Mouse (Mus musculus): ENCODE measurements around the gene Fbxo36. TPM values are rescaled to one million over a fixed set of nuclear protein-coding genes. Genes with fewer than 3 reads are reported as not detected.

Gene Fbxo36
- total and polyA plus RNA-seq, 3 experiments = 8.9 to 16.7 (median 13.9) TPM

DNA sequence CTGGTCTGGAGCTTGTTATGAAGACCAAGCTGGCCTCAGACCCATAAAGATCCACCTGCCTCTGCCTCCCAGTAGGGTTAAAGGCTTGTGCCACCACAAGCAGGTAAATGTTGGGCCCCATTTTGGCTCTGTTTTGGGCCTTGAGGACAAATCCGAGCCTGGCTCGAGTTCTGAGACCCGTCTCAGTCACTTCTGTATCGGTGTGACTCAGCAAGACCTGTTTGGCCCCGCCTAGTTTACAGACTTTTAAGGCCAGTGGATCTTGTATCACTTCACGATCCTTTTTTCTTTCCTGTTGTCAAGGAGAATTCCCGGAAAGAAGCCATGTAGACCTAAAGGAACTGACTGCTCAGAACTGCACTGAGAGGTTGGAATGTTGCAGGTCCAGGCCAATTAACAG is 50.9 kb downstream of the Fbxo36 start:
- DNase-seq = no peak

DNA sequence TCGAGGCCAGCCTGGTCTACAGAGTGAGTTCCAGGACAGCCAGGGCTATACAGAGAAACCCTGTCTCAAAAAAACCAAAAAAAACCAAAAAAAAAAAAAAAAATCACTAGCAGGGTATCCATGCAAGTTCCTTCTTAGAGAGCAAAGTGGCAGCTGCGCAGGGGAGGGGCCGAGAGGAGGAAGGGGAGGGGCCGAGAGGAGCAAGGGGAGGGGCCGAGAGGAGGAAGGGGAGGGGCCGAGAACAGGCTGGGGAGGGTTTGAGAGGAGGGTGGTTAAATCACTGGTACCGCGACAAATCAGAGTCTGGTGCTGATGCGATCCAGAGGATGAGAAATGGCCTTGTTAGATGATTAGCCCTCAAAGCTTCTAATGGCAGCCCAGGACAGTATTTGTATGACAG is 52.1 kb downstream of the Fbxo36 start:
- no peak for DNase-seq

DNA sequence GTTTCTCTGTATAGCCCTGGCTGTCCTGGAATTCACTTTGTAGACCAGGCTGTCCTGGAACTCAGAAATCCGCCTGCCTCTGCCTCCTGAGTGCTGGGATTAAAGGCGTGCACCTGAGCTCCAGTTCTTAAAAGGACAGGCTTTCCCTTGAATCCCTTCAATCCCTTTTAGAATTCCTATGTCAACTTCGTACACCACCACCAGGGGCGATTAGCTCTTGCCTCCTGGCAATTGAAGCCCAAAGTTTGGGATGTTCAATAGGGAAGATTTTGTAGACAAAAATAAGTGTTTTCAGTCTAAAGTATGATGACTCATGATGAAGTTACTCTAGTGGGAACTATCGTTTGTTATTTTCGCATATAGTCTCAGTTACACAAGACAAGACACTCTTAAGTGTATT is 57.7 kb downstream of the Fbxo36 start:
- no peak for DNase-seq

DNA sequence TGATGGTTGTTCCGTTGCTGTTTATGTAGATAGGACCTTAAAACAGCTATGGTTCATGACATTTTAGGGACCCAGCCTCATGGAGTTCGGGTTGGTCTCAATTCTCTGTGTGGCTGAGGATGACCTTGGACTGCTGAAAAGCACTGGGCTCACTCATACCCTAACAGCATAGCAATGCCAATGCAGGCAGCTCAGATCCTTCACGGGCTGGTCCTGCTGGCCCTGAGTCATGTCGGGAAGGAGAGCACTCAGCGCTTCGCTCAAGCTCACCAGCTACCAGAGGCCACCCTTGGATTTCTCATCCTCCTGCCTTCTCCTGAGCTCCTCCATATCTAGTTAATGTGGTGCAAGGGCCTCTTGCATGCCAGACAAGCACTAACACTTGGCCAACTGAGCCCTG is 59.5 kb downstream of the Fbxo36 start:
- DNase-seq = peak; percentile 48

DNA sequence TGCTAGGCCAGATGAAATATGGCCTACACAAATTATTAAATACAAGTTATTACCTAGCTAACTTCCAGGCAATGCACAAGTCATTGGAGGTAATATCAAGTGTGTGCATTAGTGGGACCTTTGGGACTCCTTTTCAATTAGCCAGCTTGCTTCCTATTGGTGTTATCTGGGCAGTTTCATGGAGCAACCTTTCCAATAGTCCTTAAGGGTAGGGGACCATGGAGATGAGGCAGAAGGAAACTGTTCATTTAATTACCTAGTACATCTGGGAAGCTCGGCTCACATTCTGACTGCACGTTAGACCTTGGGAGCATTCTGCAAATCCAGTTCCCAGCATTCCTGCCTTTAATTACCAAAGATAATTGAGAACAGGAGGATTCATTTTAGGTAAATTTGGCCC is 64.8 kb downstream of the Fbxo36 start:
- no peak for DNase-seq

DNA sequence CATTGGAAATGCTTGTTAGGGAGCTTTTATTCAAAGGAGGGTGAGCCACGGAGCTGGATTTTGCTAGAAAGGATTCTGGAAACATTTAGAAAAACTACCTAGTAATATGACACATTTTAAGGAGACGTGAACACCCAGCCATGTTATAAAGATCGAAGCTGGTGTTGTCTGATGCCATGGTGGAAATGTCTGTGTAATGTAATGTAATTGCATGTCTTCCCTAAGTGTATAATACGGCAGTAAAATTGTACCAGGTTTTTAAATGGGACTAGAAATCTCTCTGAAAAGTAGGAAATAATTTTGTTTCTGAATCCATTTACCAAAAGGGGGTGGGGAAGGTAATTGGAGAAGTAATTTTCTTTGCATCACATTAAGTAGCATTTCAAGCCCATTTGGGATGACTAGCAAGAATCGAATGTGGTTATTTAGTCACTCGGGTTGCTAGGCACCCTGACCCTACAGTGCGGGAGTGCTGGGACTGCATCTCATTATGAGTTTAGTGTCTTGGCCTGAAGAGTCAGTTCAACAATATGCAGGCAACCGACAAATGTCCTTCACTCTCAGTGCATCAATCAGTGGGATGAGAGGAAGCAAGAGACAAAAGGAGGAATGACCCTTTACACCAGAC is 70.7 kb downstream of the Fbxo36 start:
- DNase-seq = no peak

DNA sequence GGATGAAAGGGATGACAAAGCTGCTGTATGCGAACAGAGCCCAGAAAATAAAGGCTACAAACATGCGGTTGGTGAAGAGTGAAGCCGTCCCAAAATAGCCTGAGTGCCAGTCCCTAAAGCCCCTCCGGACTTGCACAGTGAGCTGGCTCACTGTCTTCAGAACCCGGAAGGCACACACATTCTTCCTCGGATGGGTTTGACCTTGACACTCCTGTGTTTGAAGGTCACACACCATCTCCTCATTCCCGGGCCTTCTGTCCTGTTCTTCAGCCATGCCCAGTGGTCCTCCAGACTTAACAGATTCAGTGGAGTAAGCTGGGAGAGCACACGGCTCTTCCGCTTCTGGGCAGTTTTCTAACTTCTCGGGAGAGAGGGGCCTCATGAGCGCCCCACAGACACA is 72.9 kb downstream of the Fbxo36 start:
- DNase-seq = no peak

DNA sequence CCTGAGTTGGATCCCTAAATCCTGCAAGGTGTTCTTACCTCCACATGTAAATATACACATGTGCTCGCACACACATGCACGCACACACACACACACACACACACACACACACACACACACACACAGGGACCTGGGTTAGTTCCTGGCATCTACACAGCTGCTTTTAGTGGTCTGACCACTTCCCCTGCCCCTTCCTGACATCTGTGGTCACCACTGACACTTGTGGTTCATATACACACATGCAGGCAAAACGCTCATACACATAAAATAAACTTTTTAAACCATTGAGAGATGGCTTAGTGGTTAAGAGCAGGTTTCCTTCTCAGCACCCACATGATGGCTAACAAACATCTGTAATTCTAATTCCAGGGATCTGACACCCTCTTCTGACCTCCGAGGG is 75.4 kb downstream of the Fbxo36 start:
- DNase-seq = no peak

DNA sequence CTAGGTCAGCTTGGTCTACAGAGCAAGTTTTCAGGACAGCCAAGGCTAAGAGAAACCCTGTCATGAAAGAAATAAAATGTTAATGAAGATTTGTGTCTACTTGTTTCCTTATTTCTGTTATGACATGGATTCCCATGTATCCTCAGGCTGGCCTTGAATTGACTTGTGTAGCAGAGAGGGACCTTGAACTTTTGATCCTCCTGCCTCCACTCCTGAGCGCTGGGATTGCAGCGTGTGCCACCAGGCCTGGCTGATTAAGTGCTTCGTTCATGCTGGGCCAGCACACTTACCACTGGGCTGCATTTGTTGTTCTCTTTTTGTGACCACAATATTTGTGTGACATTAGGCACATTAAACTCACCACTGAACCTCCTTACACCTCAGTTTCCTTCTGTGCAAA is 79.2 kb downstream of the Fbxo36 start:
- DNase-seq = peak; percentile 25

DNA sequence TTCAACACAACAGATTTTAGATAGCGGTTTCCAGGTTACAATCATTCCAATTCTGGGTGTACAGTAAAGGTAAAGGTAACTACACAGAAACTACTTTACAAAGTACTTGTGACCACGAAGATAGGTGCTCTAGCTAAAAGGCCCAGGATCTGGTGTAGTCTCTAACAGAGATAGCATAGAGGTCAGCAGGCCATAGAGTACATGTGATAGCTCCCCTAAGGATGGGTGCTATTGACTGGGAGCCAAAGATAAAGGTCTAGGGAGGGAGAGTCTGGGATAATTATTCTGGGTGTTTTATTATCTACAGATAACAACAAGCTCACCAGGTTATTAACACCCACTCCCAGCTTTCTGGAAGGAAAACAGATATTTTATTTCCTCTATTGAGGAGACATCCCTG is 83.8 kb downstream of the Fbxo36 start:
- DNase-seq = no peak

DNA sequence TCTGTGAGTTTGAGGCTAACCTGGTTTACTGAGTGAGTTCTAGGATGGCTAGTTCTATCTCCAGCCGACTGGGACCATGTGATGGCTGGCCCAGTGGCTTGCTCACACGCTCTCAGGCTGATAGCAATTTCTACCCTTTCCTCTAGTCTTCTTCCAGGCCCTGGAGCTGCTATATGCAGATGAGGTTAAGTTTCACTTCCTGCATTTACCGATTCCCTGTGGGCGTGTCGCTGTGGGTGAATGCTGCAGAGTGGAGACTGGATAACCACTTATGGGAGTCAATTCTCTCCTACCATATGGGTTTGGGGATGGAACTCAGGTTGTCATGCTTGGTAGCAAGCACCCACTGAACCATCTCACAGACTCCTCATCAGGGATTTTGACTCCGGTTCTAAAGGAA is 84.5 kb downstream of the Fbxo36 start:
- DNase-seq = no peak

DNA sequence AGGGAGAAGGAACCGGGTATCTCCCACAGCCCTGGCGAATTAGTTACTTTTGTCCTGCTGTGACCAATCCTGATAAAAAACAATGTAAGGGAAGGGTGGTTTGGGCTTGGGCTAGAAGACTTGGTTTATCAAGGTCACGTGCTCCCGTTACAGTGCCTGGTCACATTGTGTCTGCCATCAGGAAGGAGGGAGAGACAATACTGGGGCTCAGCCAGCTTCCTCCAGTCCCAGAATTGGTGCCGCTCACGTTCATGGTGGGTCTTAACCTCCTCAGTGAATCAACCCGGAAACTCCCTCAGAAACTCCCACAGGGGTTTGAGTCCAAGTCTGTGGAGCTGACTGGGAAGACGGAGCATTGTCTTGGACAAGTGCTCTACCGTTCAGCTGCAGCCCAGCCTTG is 86.0 kb downstream of the Fbxo36 start:
- no peak for DNase-seq

DNA sequence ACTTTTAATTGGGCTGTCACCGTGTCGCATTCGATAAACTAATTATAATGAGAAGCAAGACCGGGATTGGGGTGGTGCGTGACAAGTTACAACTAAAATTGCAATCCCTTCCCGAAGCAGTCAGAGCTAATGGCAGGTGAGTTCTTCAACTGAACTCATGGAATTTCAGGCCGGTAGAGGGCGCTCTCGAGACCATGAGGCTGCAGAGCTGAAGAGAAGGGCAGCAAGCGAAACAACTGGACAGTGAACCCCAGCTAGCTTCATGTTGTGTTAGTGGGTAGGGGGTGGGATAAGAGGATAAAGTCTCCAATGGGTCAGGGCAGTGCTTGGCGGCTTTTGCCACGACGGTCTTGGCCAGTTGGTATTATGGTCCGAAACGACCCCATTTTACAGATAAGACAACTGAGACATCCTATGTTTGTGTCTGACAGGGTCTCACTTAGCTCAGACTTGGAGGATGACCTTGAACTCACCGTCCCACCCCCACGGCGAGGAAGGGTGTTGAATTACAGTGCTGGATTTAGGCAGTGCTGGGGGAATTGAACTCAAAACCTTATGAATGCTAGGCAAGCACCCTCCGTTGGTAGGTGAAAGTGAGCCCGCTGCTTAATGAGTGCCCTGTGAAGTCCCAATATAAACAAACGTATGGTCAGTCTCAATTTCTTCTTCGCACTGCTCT is 94.0 kb downstream of the Fbxo36 start:
- DNase-seq = peak; percentile 83

DNA sequence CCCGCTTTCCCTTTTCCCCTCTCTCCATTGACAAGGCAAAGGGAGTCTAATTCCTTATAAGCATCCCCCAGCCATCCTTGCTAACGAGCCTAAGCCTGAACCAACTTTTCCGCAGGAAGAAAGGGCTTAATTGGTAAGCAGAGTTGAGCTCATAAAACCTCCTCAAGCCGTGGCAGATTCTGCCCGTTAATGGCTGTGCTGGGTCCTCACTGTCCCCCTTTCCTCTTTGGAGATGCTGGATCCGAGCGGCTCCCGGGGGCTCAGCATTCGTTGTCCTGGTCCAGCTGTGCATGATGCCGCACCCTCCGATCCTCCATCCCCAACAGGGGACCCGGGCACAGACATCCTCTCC is 94.5 kb downstream of the Fbxo36 start:
- DNase-seq = peak; percentile 13

DNA sequence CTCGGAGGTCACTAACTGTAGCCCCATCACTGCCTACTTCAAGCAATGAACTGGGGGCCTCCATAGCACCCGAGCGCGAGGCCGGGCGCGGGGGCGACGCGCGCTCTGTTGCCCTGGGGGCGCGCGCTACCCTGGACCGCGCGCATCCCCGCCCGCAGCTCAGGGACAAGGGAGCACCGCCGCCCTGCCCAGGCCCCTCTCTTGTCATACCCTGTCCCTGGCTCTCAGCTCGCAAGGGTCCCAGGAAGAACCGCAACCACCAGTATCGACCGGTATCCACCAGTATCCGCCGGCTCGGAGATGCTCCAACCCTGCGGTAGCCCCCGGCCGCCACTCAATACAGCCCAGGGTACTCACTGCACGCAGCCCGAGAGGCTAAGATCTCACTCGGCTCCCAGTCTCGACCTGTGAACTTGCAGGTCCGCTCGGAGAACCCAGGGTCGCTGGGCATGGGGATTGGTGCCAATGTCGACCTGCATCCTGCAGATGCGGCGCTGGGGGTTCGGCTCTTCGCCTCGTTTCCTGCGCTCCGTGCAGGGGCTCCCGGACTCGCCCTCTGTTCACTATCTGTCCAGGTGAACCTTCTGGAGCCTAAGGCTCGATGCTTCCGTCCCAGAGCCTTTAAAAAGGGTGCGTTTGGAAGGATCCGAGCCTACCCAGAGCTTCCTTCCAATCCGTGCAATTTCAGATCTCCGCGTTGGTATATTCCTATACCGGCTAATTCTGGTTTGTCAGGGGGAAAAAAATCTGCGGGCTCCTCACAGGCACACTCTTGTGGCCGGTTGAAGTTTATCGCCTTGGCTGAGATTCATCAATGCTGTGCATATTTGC is 95.1 kb downstream of the Fbxo36 start, which contains the start of gene Slc16a14:
Gene Slc16a14 (minus strand): TSS at position 632 of the 831 bp plus-strand sequence.
- DNase-seq = peak; percentile 54

DNA sequence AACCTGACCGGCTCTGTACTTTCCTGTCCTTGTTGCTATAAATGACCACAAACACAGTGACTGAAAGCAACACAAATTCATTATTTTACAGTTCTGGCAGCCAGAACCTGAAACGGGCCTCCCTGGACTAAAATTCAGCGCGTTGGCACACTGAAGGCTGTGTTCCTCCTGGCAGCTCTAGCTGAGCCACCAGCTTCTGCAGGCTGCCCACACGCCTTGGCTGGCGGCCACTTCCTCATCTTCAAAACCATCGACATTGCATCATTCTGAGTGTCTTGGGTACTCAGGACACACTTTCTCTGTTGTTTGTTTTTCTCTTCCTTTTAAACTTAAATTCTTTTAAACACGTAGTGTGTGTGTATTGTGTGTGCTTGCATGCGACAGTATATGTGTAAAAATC is 96.0 kb downstream of the Fbxo36 start:
- peak; percentile 83 for DNase-seq

DNA sequence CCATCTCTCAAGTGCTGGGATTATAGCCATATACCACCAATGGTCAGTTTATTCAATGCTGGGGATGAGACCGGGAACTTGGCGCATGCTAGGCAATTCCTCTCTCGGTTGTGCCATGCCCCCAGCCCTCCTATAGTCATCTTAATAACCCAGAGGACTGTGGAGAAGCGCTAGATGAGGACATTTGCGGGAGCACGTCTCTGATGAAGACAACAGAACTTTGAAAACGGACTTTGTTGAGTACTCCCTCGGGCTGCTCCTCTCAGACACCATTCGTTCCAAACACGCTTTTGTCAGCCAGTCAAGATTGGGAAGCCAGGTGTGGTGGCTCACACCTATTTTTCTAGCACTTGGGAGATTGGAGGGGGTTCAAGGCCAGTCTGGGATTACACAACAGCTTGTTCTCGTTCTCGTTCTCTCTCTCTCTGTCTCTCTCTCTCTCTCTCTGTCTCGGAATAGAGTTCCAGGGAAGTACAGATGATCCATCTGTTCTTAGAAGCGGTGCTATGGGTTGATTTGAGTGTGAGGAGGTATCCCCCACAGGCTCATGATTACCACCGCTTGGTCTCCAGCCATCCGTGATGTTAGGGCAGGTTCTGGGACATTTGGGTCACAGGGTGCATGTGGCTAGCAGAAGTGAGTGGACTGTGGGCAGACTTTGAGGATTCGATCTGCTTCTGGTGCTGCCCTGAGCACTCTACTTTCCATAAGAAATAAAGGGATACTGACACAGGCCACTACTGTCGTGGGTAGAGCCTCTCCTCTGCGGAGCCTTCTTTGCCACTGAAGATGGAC is 97.3 kb downstream of the Fbxo36 start:
- no peak for DNase-seq

DNA sequence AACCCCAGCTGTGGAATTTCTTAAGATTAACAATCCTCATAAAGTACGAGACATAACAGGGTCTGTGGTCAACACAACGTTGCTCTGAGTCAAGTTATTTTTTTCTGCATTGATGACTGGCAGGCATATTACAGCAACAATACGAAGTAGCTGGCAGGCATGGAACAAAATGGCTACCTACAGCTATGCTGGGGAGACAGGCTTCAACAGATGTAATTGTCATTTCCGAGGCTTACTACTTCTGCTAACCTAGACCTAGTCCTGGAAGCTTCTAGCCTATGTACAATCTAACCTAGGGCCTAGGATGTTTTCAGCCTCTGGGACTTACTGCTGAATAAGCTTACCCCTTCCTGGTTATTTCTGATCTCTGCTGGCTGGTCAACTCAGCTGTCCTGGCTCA is 99.8 kb downstream of the Fbxo36 start:
- no peak for DNase-seq

DNA sequence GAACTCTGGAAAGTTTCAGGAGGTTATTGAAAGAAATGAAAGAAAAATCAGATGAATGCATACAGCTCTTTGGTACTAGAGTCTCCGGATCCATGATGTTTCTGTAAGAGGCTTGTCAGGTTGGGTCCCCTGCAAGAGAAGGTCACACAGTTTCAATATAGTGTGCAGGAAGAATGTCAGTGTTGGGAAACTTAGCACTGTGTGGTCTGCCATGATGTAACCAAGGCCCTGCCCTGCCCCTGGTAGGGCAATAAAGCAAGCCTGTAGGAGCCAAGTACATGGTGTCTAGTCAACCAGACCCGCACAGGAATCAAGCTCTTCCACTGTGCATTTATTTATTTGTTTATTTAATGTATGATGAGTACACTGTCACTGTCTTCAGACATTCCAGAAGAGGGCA is 100.7 kb downstream of the Fbxo36 start:
- DNase-seq = no peak

DNA sequence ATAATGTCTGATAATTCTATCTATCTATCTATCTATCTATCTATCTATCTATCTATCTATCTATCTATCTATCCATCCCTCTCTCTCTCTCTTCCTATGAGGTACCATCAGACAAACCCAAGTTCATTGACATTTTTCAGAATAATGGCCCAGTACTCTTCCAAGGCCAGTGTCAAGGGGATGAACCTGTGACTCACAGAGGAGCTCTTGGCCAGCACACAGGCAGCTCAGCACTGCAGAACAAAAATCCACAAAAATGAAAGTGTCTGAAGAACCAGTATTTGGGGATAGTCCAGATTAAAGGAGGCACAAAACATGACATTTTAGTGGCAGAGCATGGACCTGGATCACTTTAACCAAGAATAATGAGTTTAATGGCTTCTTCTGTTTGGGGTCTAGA is 103.0 kb downstream of the Fbxo36 start:
- DNase-seq = peak; percentile 79

DNA sequence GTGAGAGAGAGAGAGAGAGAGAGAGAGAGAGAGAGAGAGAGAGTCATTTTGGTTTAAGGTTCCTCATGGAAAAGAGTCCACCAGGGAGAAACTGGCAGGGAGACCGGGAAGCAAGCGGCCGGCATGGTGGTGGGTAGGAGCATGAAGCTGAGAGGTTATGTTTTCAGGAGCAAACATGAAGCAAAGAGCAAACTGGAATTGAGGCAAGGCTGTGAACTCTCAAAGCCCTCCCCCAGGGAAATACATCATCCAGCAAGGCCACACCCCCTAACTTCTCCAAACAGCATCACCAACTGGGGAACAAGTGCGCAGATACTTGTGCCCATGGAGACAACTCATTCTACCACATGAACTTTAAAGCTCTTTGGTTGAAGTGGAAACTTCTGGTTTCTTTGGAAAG is 103.9 kb downstream of the Fbxo36 start:
- no peak for DNase-seq

DNA sequence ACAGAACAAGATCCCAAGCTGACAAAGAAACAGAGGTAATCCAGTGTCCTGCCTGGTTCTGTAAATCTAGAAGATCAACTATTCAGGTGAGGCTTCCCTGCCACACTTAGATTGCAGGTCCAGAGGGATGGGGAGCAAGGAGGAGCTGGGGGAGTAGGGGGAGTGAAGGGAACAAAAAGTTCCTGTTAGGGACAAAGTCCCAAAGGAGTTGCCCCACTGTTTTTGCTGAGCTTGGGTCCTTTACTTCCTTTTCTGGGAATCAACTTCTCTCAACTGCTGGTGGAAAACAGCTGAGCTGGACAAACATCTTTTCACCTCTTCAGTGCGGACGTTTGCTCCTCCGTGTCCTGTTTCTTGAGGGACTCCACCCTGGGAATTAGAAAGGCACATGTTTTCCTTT is 106.3 kb downstream of the Fbxo36 start:
- DNase-seq = no peak

DNA sequence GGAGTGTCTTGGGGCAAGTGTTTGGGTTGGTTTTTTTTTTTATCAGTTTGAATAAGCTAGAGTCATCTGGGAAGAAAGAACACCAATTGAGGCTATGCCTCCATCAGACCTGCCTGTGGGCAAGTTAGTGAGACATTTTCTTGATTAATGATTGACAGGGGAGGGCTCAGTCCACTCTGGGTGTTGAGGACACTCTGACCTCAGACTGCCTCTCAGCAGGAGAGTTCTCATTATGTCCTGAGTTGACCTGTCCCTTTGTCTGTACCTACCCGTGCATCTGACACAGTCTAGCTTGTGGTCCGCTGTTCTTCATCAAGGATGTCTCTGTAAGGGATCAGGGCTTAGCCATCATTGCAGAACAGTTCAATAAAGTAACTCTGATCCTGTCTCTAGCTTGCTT is 107.7 kb downstream of the Fbxo36 start:
- no peak for DNase-seq
